Mouse (Mus musculus) liver, embryonic 11.5 days (tissue): ENCODE results near the gene Lrrtm4. TPM values are rescaled to one million over a fixed set of nuclear protein-coding genes. Genes with fewer than 3 reads are reported as not detected.

ENCODE experiments used
- ATAC-seq: fragments of 200-750 bp; cut with Nextera tagmentation; replicated peaks from 2 replicates; pipeline ENCODE4 v1.8.0; 2017; ENCODE audit warnings: moderate number of reproducible peaks, mild to moderate bottlenecking, moderate TSS enrichment, moderate library complexity; ENCODE audit not compliant: low FRiP score
- DNase-seq: peaks from one replicate; pipeline ENCODE4 v3.0.0-alpha.2; 2017; ENCODE audit warnings: low spot score
- H3K27ac ChIP-seq: fragments of 300-500 bp; sonication (generic); 2 replicates; pipeline ENCODE4 v1.5.1; 2014; ENCODE audit warnings: mild to moderate bottlenecking, low read depth, low read length, control low read depth
- H3K27me3 ChIP-seq: fragments of 300-500 bp; sonication (generic); replicated peaks from 2 replicates; pipeline ENCODE4 v1.6.1; 2014; ENCODE audit warnings: low read length, mixed read lengths; ENCODE audit not compliant: control insufficient read depth, insufficient read depth
- H3K36me3 ChIP-seq: fragments of 300-500 bp; sonication (generic); 2 replicates; pipeline ENCODE4 v1.6.1; 2014; ENCODE audit warnings: mild to moderate bottlenecking, low read length, moderate library complexity, mixed read lengths; ENCODE audit not compliant: control insufficient read depth, insufficient read depth
- H3K4me1 ChIP-seq: fragments of 300-500 bp; sonication (generic); replicated peaks from 2 replicates; pipeline ENCODE4 v1.6.1; 2014; ENCODE audit warnings: low read length, mixed read lengths; ENCODE audit not compliant: control insufficient read depth, insufficient read depth
- H3K4me2 ChIP-seq: fragments of 300-500 bp; sonication (generic); 2 replicates; pipeline ENCODE4 v1.6.1; 2014; ENCODE audit warnings: mild to moderate bottlenecking, control low read depth, moderate library complexity
- H3K4me3 ChIP-seq: fragments of 300-500 bp; sonication (generic); 2 replicates; pipeline ENCODE4 v1.5.1; 2014; ENCODE audit warnings: low read depth, low read length, control low read depth
- H3K9ac ChIP-seq: fragments of 300-500 bp; sonication (generic); 2 replicates; pipeline ENCODE4 v1.6.1; 2014; ENCODE audit warnings: low read depth, low read length, control low read depth
- H3K9me3 ChIP-seq: fragments of 300-500 bp; sonication (generic); 2 replicates; pipeline ENCODE4 v1.6.1; 2016; ENCODE audit warnings: low read length, inconsistent platforms, mixed read lengths; ENCODE audit not compliant: control insufficient read depth
- WGBS: fragments of 180-500 bp; shearing (Covaris S2); extraction: QIAGEN DNeasy Blood & Tissue Kit; methylation state at CpG from one replicate; pipeline ENCODE4 v1.1.7; 2014; 5-methylcytosine and 5-hydroxymethylcytosine counted together
- polyA plus RNA-seq: library from polyadenylated mRNA; unstranded; fragments of >200 nt; fragmentation: Nextera tagmentation; extraction: Ambion mirVana; gene quantifications from 2 replicates; pipeline ENCODE4 v1.2.1, GENCODE M21; 2014

The Lrrtm4 gene
- polyA plus RNA-seq, 1 experiment from 2014 or later: 0.19 TPM

GRCm38 (mm10) chr6:80839784-80840183, 821.1 kb downstream of the Lrrtm4 start:
- 81% methylated on average over 2 of the region's 2 CpGs for WGBS
- H3K4me2 ChIP-seq: no peak overlapping the region
- no peaks in the 10 kb centered on the region for H3K27me3 ChIP-seq
- H3K27ac ChIP-seq: no peak overlapping the region
- H3K36me3 ChIP-seq: no peaks in the 10 kb centered on the region
- no peaks in the 10 kb centered on the region for H3K4me1 ChIP-seq
- H3K4me3 ChIP-seq: no peak overlapping the region
- DNase-seq (no peak), ATAC-seq (no peak)
- H3K9ac ChIP-seq: no peak overlapping the region
- H3K9me3 ChIP-seq: no peaks in the 10 kb centered on the region

- 84% methylated on average over 6 of the region's 6 CpGs for WGBS
- Histone ChIP-seq H3K4me3 (no peak overlapping the region), H3K27me3 (no peaks in the 10 kb centered on the region), H3K4me2 (no peak overlapping the region), H3K4me1 (no peaks in the 10 kb centered on the region), H3K9ac (no peak overlapping the region), H3K36me3 (no peaks in the 10 kb centered on the region), H3K27ac (no peak overlapping the region), H3K9me3 (no peaks in the 10 kb centered on the region)
- ATAC-seq (no peak), DNase-seq (no peak)
These were observed 826.6 kb downstream of the Lrrtm4 start for GRCm38 (mm10) chr6:80845294-80845693.

GRCm38 (mm10) chr6:80856910-80857543, 838.4 kb downstream of the Lrrtm4 start:
- H3K9ac ChIP-seq: no peak overlapping the region
- no peak overlapping the region for H3K27ac ChIP-seq
- no peak overlapping the region for H3K4me2 ChIP-seq
- H3K4me1 ChIP-seq: no peaks in the 10 kb centered on the region
- no peaks in the 10 kb centered on the region for H3K36me3 ChIP-seq
- no peak for DNase-seq
- no peak overlapping the region for H3K4me3 ChIP-seq
- H3K9me3 ChIP-seq: no peaks in the 10 kb centered on the region
- no peaks in the 10 kb centered on the region for H3K27me3 ChIP-seq
- WGBS: 80% methylated on average over 13 of the region's 13 CpGs
- ATAC-seq: no peak

Other genes starting within 250 kb of the Lrrtm4 start
- gene Gm20594, start 201.0 kb upstream of the Lrrtm4 start, polyA plus RNA-seq: not detected in 2 replicates